Mouse (Mus musculus) hindbrain, embryonic 16.5 days (tissue): Measurements from ENCODE around the gene Krt90. TPM values are rescaled to one million over a fixed set of nuclear protein-coding genes. Genes with fewer than 3 reads are reported as not detected.
"Not testable (repeated sequence)": the region's sequence is repeated elsewhere in the genome, so short reads cannot be mapped to it uniquely, and the experiment has no call there.

ENCODE experiments used
- ATAC-seq: fragments of 200-750 bp; cut with Nextera tagmentation; 2 replicates; pipeline ENCODE4 v1.8.0; 2017; ENCODE audit warnings: moderate TSS enrichment, moderate library complexity
- H3K27ac ChIP-seq: fragments of 300-500 bp; sonication (generic); 2 replicates; pipeline ENCODE4 v1.5.1; 2014; ENCODE audit warnings: low read depth, mild to moderate bottlenecking, control low read depth, low read length, moderate library complexity
- H3K27me3 ChIP-seq: fragments of 300-500 bp; sonication (generic); replicated peaks from 2 replicates; pipeline ENCODE4 v1.6.1; 2014; ENCODE audit warnings: low read length; ENCODE audit not compliant: control insufficient read depth, insufficient read depth
- H3K36me3 ChIP-seq: fragments of 300-500 bp; sonication (generic); 2 replicates; pipeline ENCODE4 v1.6.1; 2014; ENCODE audit warnings: mild to moderate bottlenecking, low read length, moderate library complexity, mixed read lengths; ENCODE audit not compliant: control insufficient read depth, insufficient read depth
- H3K4me1 ChIP-seq: fragments of 300-500 bp; sonication (generic); 2 replicates; pipeline ENCODE4 v1.6.1; 2014; ENCODE audit warnings: low read depth, low read length; ENCODE audit not compliant: control insufficient read depth, insufficient read depth
- H3K4me2 ChIP-seq: fragments of 300-500 bp; sonication (generic); 2 replicates; pipeline ENCODE4 v1.6.1; 2014; ENCODE audit warnings: mild to moderate bottlenecking, low read length, control low read depth, moderate library complexity
- H3K4me3 ChIP-seq: fragments of 300-500 bp; sonication (generic); 2 replicates; pipeline ENCODE4 v1.5.1; 2014; ENCODE audit warnings: mild to moderate bottlenecking, low read length, control low read depth, moderate library complexity
- H3K9ac ChIP-seq: fragments of 300-500 bp; sonication (generic); 2 replicates; pipeline ENCODE4 v1.6.1; 2014; ENCODE audit warnings: low read depth, mild to moderate bottlenecking, control low read depth, low read length, moderate library complexity
- H3K9me3 ChIP-seq: fragments of 300-500 bp; sonication (generic); 2 replicates; pipeline ENCODE4 v1.6.1; 2014; ENCODE audit warnings: mild to moderate bottlenecking, low read length, moderate library complexity; ENCODE audit not compliant: control insufficient read depth
- WGBS: fragments of 180-500 bp; shearing (Covaris S2); extraction: QIAGEN DNeasy Blood & Tissue Kit; methylation state at CpG from one replicate; pipeline ENCODE4 v1.1.7; 2014; 5-methylcytosine and 5-hydroxymethylcytosine counted together
- microRNA-seq: library from miRNA; unstranded; fragments of <30 nt; microRNA quantifications from one replicate; pipeline ENCODE4, GENCODE M21; 2017
- polyA plus RNA-seq: library from polyadenylated mRNA; unstranded; fragments of >200 nt; fragmentation: Nextera tagmentation; extraction: Ambion mirVana; gene quantifications from 2 replicates; pipeline ENCODE4 v1.2.1, GENCODE M21; 2015

The Krt90 gene
- polyA plus RNA-seq, 1 experiment from 2014 or later = 0.29 TPM

- H3K27ac ChIP-seq = no peak within 1 kb of the TSS
- H3K4me1 ChIP-seq = no peaks in the 10 kb centered on the region
- ATAC-seq = no peak
- H3K27me3 ChIP-seq = no peaks in the 10 kb centered on the region
- 84% methylated on average over 7 of the region's 7 CpGs for WGBS
- no peaks in the 10 kb centered on the region for H3K9me3 ChIP-seq
- H3K4me3 ChIP-seq = no peak within 1 kb of the TSS
- no peak within 1 kb of the TSS for H3K9ac ChIP-seq
- H3K4me2 ChIP-seq = no peak within 1 kb of the TSS
- H3K36me3 ChIP-seq = no peaks in the 10 kb centered on the region
These were observed 30.0 kb downstream of the Krt90 start, which contains the start of gene Krt84 for GRCm38 (mm10) chr15:101532720-101533119. Gene Krt84, minus strand, starts transcription at chr15:101532820.

- 77% methylated on average over 4 of the region's 4 CpGs for WGBS
- Histone ChIP-seq H3K27ac (no peak overlapping the region), H3K9me3 (no peaks in the 10 kb centered on the region), H3K36me3 (no peaks in the 10 kb centered on the region), H3K27me3 (no peaks in the 10 kb centered on the region), H3K9ac (no peak overlapping the region), H3K4me3 (no peak overlapping the region), H3K4me2 (no peak overlapping the region), H3K4me1 (no peaks in the 10 kb centered on the region)
- no peak for ATAC-seq
These were observed 40.1 kb downstream of the Krt90 start for GRCm38 (mm10) chr15:101522556-101523232.

DNA sequence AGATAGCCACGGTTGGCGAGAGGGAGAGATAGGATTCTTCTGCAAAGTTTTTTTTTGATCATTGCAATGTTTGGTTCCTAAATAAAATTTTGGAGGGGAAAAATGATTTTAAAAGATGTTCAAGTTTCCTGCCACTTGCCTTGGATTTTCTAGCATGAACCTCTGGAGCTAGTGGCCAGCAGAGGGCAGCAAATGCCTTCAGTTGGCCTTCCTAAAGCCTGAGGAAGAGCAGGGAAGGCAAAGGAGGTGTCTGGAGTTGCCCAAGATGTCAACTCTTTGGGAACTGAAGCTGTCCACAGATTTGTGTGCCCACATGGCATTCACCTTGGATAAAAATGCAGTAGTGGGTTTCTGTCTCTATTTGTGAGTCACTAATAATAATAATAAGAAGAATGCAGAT, 43.0 kb downstream of the Krt90 start:
- H3K9me3 ChIP-seq = no peaks in the 10 kb centered on the region
- H3K27ac ChIP-seq = no peak overlapping the region
- WGBS = 20% methylated on average over 2 of the region's 2 CpGs
- ATAC-seq = no peak
- H3K4me1 ChIP-seq = no peaks in the 10 kb centered on the region
- H3K36me3 ChIP-seq = no peaks in the 10 kb centered on the region
- no peaks in the 10 kb centered on the region for H3K27me3 ChIP-seq
- no peak overlapping the region for H3K9ac ChIP-seq
- H3K4me2 ChIP-seq = no peak overlapping the region
- no peak overlapping the region for H3K4me3 ChIP-seq

DNA sequence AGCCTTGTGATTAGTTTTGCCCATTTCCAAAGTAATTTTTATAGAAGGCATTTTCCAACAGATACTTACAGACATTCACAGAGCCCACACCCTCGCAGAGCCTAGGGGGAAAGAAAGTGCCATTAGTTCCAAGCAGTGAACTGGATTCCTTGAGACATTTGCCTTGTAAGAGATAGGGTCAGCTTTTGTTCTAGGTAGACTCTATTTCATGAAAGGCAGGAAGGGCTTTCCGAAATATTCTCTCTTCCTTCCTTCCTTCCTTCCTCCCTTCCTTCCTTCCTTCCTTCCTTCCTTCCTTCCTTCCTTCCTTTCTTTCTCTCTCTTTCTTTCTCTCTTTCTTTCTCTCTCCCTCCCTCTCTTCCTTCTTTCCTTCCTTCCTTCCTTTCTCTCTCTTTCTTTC, 45.6 kb downstream of the Krt90 start, which contains the start of gene Gm49425:
Gm49425 (minus strand) TSS at position 101 of the 400 bp plus-strand sequence.
- not testable (repeated sequence) for H3K4me3 ChIP-seq, ATAC-seq
- WGBS = 86% methylated on average over 2 of the region's 2 CpGs

DNA sequence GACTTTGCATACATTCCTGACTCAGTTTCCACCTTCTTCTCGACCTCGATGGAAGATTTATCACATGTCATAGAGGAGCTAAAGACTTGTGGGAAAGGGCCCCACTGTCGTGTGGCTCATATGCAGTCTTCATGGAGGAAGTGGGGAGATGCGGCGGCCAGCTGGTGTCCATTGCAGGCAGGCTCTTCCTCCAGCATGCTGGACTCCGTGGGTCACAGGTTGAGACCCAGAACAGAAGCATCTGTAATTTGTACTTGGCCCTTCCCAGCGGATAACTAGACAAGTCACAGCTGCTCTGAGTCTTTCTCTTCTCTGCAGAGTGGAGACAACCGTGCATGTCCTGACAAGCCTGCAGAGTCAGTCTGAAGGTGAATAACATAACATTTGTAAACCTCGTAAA, 54.5 kb downstream of the Krt90 start:
- Histone ChIP-seq H3K4me1 (no peaks in the 10 kb centered on the region), H3K27ac (no peak overlapping the region), H3K4me2 (no peak overlapping the region), H3K9ac (no peak overlapping the region), H3K9me3 (no peaks in the 10 kb centered on the region), H3K4me3 (no peak overlapping the region), H3K36me3 (no peaks in the 10 kb centered on the region), H3K27me3 (no peaks in the 10 kb centered on the region)
- WGBS = 86% methylated on average over 9 of the region's 9 CpGs
- no peak for ATAC-seq

More for the DNA sequence above, 45.6 kb downstream of the Krt90 start, which contains the start of gene Gm49425:
- not testable (repeated sequence) for H3K9ac ChIP-seq, H3K27ac ChIP-seq, H3K4me2 ChIP-seq, H3K27me3 ChIP-seq, H3K36me3 ChIP-seq, H3K9me3 ChIP-seq, H3K4me1 ChIP-seq

DNA sequence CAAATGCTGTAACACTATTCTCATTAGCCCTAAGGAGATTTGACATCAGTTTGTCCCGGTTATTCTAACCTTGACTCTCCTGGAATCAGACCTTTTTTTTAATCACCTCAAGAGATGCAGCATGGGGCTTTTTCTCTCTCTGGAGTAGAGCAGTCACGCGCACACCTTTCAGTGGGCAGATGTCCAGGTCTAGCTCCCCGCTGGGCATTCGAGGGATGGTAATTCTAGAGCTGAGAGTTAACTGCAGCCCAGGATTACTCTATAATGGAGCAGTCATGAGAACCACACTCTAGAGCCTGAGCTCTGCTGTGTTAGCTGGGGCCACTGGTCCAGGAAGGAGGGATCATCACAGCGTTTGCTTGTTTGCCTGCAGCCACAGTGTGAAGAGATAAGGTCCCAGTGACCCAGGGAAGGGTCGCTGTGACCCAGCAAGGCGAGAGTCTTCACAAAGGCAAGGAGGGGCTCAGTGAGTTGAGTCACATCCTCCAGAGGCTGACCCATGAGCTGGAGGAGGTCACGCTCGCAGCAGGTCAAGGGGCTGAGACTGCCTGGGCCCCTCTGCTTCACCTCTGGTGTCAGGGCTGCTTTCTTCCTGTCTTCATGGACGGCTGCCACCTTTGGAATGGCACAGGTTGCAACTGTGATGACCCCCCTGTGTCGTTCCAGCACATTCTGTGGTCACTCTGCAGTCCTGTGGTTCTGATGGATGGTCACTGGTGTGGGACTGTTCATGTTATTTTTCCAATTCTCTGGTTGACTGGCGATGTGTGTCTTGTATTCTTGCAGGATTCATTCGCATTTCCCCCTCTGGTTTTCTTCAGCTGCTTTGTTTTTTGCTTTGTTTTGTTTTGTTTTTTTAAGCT, 55.6 kb downstream of the Krt90 start:
- no peaks in the 10 kb centered on the region for H3K27me3 ChIP-seq
- no peak overlapping the region for H3K9ac ChIP-seq
- 53% methylated on average over 14 of the region's 14 CpGs for WGBS
- H3K9me3 ChIP-seq = no peaks in the 10 kb centered on the region
- ATAC-seq = no peak
- no peak overlapping the region for H3K4me3 ChIP-seq
- no peaks in the 10 kb centered on the region for H3K36me3 ChIP-seq
- H3K4me1 ChIP-seq = no peaks in the 10 kb centered on the region
- no peak overlapping the region for H3K4me2 ChIP-seq
- no peak overlapping the region for H3K27ac ChIP-seq

Small RNAs within 50 kb of the gene (microRNA-seq; reads per million reads assigned to microRNA genes)
- gene Gm44393 (not detected), gene Gm44460 (not detected)

Other genes with a start within 250 kb of the Krt90 start
- gene Krt80, start 192.8 kb downstream of the Krt90 start, polyA plus RNA-seq = 0.25 and 0.38 TPM in 2 replicates
- 1.1 and 1.3 TPM in 2 replicates for gene Krt7, start 151.9 kb downstream of the Krt90 start, polyA plus RNA-seq
- gene Krt87, start 124.1 kb downstream of the Krt90 start, polyA plus RNA-seq = 1.0 and 1.2 TPM in 2 replicates
- gene Krt88, start 115.2 kb downstream of the Krt90 start, polyA plus RNA-seq = not detected in 2 replicates
- gene Krt81, start 99.2 kb downstream of the Krt90 start, polyA plus RNA-seq = 0.20 TPM in 1 of 2 replicates, not detected in the other
- 0.10 and 0.12 TPM in 2 replicates for gene Krt86, start 89.5 kb downstream of the Krt90 start, polyA plus RNA-seq
- not detected in 2 replicates for gene Krt83, start 71.4 kb downstream of the Krt90 start, polyA plus RNA-seq
- gene Gm49425, start 45.7 kb downstream of the Krt90 start, polyA plus RNA-seq = not detected in 2 replicates
- not detected in 2 replicates for gene Krt84, start 30.1 kb downstream of the Krt90 start, polyA plus RNA-seq
- gene Krt82, start 12.3 kb downstream of the Krt90 start, polyA plus RNA-seq = not detected in 2 replicates
- gene Krt75, start 11.0 kb upstream of the Krt90 start, polyA plus RNA-seq = 0.20 and 0.24 TPM in 2 replicates
- not detected in 2 replicates for gene Gm5414, start 65.2 kb upstream of the Krt90 start, polyA plus RNA-seq
- gene Gm5478, start 84.4 kb upstream of the Krt90 start, polyA plus RNA-seq = not detected in 2 replicates
- not detected in 2 replicates for gene Krt6b, start 117.3 kb upstream of the Krt90 start, polyA plus RNA-seq
- gene Krt6a, start 131.4 kb upstream of the Krt90 start, polyA plus RNA-seq = 0.17 and 0.18 TPM in 2 replicates
- gene Krt5, start 149.9 kb upstream of the Krt90 start, polyA plus RNA-seq = 0.15 and 0.22 TPM in 2 replicates
- 1.7 and 1.8 TPM in 2 replicates for gene Krt71, start 180.2 kb upstream of the Krt90 start, polyA plus RNA-seq
- 0.24 and 0.38 TPM in 2 replicates for gene Krt72, start 223.5 kb upstream of the Krt90 start, polyA plus RNA-seq
- gene Krt73, start 239.4 kb upstream of the Krt90 start, polyA plus RNA-seq = 1.9 and 2.0 TPM in 2 replicates